Mouse (Mus musculus): ENCODE data around the gene Zfp296. TPM values are rescaled to one million over a fixed set of nuclear protein-coding genes. Genes with fewer than 3 reads are reported as not detected.

The Zfp296 gene
- polyA plus RNA-seq, 1 experiment, result 3.3 TPM

GRCm38 (mm10) chr7:19542155-19542691, 34.9 kb upstream of the Zfp296 start:
- Histone ChIP-seq H3K27ac (ENCODE audit: insufficient read depth, low read depth, low read length) (no peak overlapping the region), H3K27me3 (replicated peaks; ENCODE audit: control insufficient read depth, insufficient read depth, low read length) (no peaks in the 10 kb centered on the region), H3K36me3 (ENCODE audit: control insufficient read depth, insufficient read depth, low read length) (no peaks in the 10 kb centered on the region), H3K4me1 (ENCODE audit: control insufficient read depth, insufficient read depth, low read length) (peaks cover 32% of the 10 kb centered on the region), H3K4me3 (ENCODE audit: insufficient read depth, low read depth, low read length) (no peak overlapping the region)
- WGBS, result 46% methylated on average over 8 of the region's 8 CpGs
- DNase-seq, result no peak
- TF ChIP-seq CTCF (conservative IDR thresholded peaks at IDR 0.05; ENCODE audit: insufficient read depth, insufficient read length, low read depth, low read length) (no peak), POLR2A (IDR thresholded peaks at IDR 0.05; ENCODE audit: low read depth, low read length) (no peak)

GRCm38 (mm10) chr7:19543584-19543983, 33.5 kb upstream of the Zfp296 start:
- Histone ChIP-seq H3K27me3 (replicated peaks; ENCODE audit: control insufficient read depth, insufficient read depth, low read length) (no peaks in the 10 kb centered on the region), H3K4me3 (ENCODE audit: insufficient read depth, low read depth, low read length) (no peak overlapping the region), H3K4me1 (ENCODE audit: control insufficient read depth, insufficient read depth, low read length) (peaks cover 32% of the 10 kb centered on the region), H3K27ac (ENCODE audit: insufficient read depth, low read depth, low read length) (no peak overlapping the region), H3K36me3 (ENCODE audit: control insufficient read depth, insufficient read depth, low read length) (no peaks in the 10 kb centered on the region)
- no peak for DNase-seq
- 46% methylated on average over 6 of the region's 6 CpGs for WGBS
- TF ChIP-seq CTCF (conservative IDR thresholded peaks at IDR 0.05; ENCODE audit: insufficient read depth, insufficient read length, low read depth, low read length) (peak; percentile 50), POLR2A (IDR thresholded peaks at IDR 0.05; ENCODE audit: low read depth, low read length) (no peak)

GRCm38 (mm10) chr7:19546007-19546406, 31.1 kb upstream of the Zfp296 start:
- Histone ChIP-seq H3K4me1 (ENCODE audit: control insufficient read depth, insufficient read depth, low read length) (peaks cover 28% of the 10 kb centered on the region), H3K27me3 (replicated peaks; ENCODE audit: control insufficient read depth, insufficient read depth, low read length) (no peaks in the 10 kb centered on the region), H3K27ac (ENCODE audit: insufficient read depth, low read depth, low read length) (no peak overlapping the region), H3K36me3 (ENCODE audit: control insufficient read depth, insufficient read depth, low read length) (no peaks in the 10 kb centered on the region), H3K4me3 (ENCODE audit: insufficient read depth, low read depth, low read length) (no peak overlapping the region)
- 19% methylated on average over 3 of the region's 3 CpGs for WGBS
- TF ChIP-seq CTCF (conservative IDR thresholded peaks at IDR 0.05; ENCODE audit: insufficient read depth, insufficient read length, low read depth, low read length) (no peak), POLR2A (IDR thresholded peaks at IDR 0.05; ENCODE audit: low read depth, low read length) (no peak)
- no peak for DNase-seq

- H3K4me3 ChIP-seq (ENCODE audit: insufficient read depth, low read depth, low read length), result no peak overlapping the region
- H3K27ac ChIP-seq (ENCODE audit: insufficient read depth, low read depth, low read length), result no peak overlapping the region
- no peaks in the 10 kb centered on the region for H3K27me3 ChIP-seq (replicated peaks; ENCODE audit: control insufficient read depth, insufficient read depth, low read length)
- TF ChIP-seq POLR2A (IDR thresholded peaks at IDR 0.05; ENCODE audit: low read depth, low read length) (no peak), CTCF (conservative IDR thresholded peaks at IDR 0.05; ENCODE audit: insufficient read depth, insufficient read length, low read depth, low read length) (no peak)
- WGBS, result 67% methylated on average over 2 of the region's 2 CpGs
- DNase-seq, result no peak
- peaks cover 19% of the 10 kb centered on the region for H3K4me1 ChIP-seq (ENCODE audit: control insufficient read depth, insufficient read depth, low read length)
- H3K36me3 ChIP-seq (ENCODE audit: control insufficient read depth, insufficient read depth, low read length), result no peaks in the 10 kb centered on the region
Observed at GRCm38 (mm10) chr7:19547344-19547969, 29.6 kb upstream of the Zfp296 start.

GRCm38 (mm10) chr7:19549394-19549793, 27.7 kb upstream of the Zfp296 start:
- no peak overlapping the region for H3K27ac ChIP-seq (ENCODE audit: insufficient read depth, low read depth, low read length)

GRCm38 (mm10) chr7:19551634-19552033, 25.5 kb upstream of the Zfp296 start:
- no peak overlapping the region for H3K27ac ChIP-seq (ENCODE audit: insufficient read depth, low read depth, low read length)
- H3K27me3 ChIP-seq (replicated peaks; ENCODE audit: control insufficient read depth, insufficient read depth, low read length), result no peaks in the 10 kb centered on the region
- WGBS, result 53% methylated on average over 5 of the region's 5 CpGs
- H3K4me3 ChIP-seq (ENCODE audit: insufficient read depth, low read depth, low read length), result no peak overlapping the region
- H3K36me3 ChIP-seq (ENCODE audit: control insufficient read depth, insufficient read depth, low read length), result no peaks in the 10 kb centered on the region
- TF ChIP-seq POLR2A (IDR thresholded peaks at IDR 0.05; ENCODE audit: low read depth, low read length) (no peak), CTCF (conservative IDR thresholded peaks at IDR 0.05; ENCODE audit: insufficient read depth, insufficient read length, low read depth, low read length) (no peak)
- H3K4me1 ChIP-seq (ENCODE audit: control insufficient read depth, insufficient read depth, low read length), result peaks cover 10% of the 10 kb centered on the region
- DNase-seq, result no peak

More at GRCm38 (mm10) chr7:19549394-19549793, 27.7 kb upstream of the Zfp296 start:
- no peaks in the 10 kb centered on the region for H3K36me3 ChIP-seq (ENCODE audit: control insufficient read depth, insufficient read depth, low read length)
- DNase-seq, result no peak
- no peaks in the 10 kb centered on the region for H3K27me3 ChIP-seq (replicated peaks; ENCODE audit: control insufficient read depth, insufficient read depth, low read length)
- WGBS, result 81% methylated on average over 10 of the region's 10 CpGs
- H3K4me1 ChIP-seq (ENCODE audit: control insufficient read depth, insufficient read depth, low read length), result peaks cover 15% of the 10 kb centered on the region
- H3K4me3 ChIP-seq (ENCODE audit: insufficient read depth, low read depth, low read length), result no peak overlapping the region
- TF ChIP-seq POLR2A (IDR thresholded peaks at IDR 0.05; ENCODE audit: low read depth, low read length) (no peak), CTCF (conservative IDR thresholded peaks at IDR 0.05; ENCODE audit: insufficient read depth, insufficient read length, low read depth, low read length) (no peak)

GRCm38 (mm10) chr7:19552443-19552842, 24.6 kb upstream of the Zfp296 start:
- DNase-seq, result no peak
- no peak overlapping the region for H3K27ac ChIP-seq (ENCODE audit: insufficient read depth, low read depth, low read length)
- no peaks in the 10 kb centered on the region for H3K27me3 ChIP-seq (replicated peaks; ENCODE audit: control insufficient read depth, insufficient read depth, low read length)
- 43% methylated on average over 2 of the region's 2 CpGs for WGBS
- H3K4me3 ChIP-seq (ENCODE audit: insufficient read depth, low read depth, low read length), result no peak overlapping the region
- peaks cover 15% of the 10 kb centered on the region for H3K4me1 ChIP-seq (ENCODE audit: control insufficient read depth, insufficient read depth, low read length)
- H3K36me3 ChIP-seq (ENCODE audit: control insufficient read depth, insufficient read depth, low read length), result no peaks in the 10 kb centered on the region
- no peak for TF ChIP-seq POLR2A (IDR thresholded peaks at IDR 0.05; ENCODE audit: low read depth, low read length)
- no peak for TF ChIP-seq CTCF (conservative IDR thresholded peaks at IDR 0.05; ENCODE audit: insufficient read depth, insufficient read length, low read depth, low read length)

Measured in kidney, adult 2 months (tissue).